Mouse (Mus musculus) midbrain, embryonic 14.5 days (tissue): Measurements from ENCODE around the gene Whrn. TPM values are rescaled to one million over a fixed set of nuclear protein-coding genes. Genes with fewer than 3 reads are reported as not detected.

Experiments
- ATAC-seq: fragments of 200-750 bp; cut with Nextera tagmentation; 2 replicates; pipeline ENCODE4 v1.8.0; 2017; ENCODE audit warnings: moderate number of reproducible peaks, moderate library complexity; ENCODE audit not compliant: low FRiP score, low TSS enrichment
- DNase-seq: peaks from one replicate; pipeline ENCODE4 v3.0.0-alpha.2; 2015
- H3K27ac ChIP-seq: fragments of 300-500 bp; sonication (generic); replicated peaks from 2 replicates; pipeline ENCODE4 v1.5.1; 2014; ENCODE audit warnings: mild to moderate bottlenecking, low read depth, low read length, moderate library complexity
- H3K27me3 ChIP-seq: fragments of 300-500 bp; sonication (generic); 2 replicates; pipeline ENCODE4 v1.6.1; 2014; ENCODE audit warnings: low read length, control low read depth, mixed read lengths; ENCODE audit not compliant: control insufficient read depth, insufficient read depth
- H3K36me3 ChIP-seq: fragments of 300-500 bp; sonication (generic); 2 replicates; pipeline ENCODE4 v1.6.1; 2014; ENCODE audit warnings: low read length, control low read depth; ENCODE audit not compliant: control insufficient read depth, insufficient read depth
- H3K4me1 ChIP-seq: fragments of 300-500 bp; sonication (generic); 2 replicates; pipeline ENCODE4 v1.6.1; 2014; ENCODE audit warnings: mild to moderate bottlenecking, antibody characterized with exemption, low read length, control low read depth; ENCODE audit not compliant: control insufficient read depth, insufficient read depth
- H3K4me2 ChIP-seq: fragments of 300-500 bp; sonication (generic); 2 replicates; pipeline ENCODE4 v1.6.1; 2014; ENCODE audit warnings: mild to moderate bottlenecking, low read length, moderate library complexity
- H3K4me3 ChIP-seq: fragments of 300-500 bp; sonication (generic); replicated peaks from 2 replicates; pipeline ENCODE4 v1.5.1; 2014; ENCODE audit warnings: low read depth, low read length
- H3K9ac ChIP-seq: fragments of 300-500 bp; sonication (generic); replicated peaks from 2 replicates; pipeline ENCODE4 v1.6.1; 2014; ENCODE audit warnings: mild to moderate bottlenecking, low read length, moderate library complexity
- H3K9me3 ChIP-seq: fragments of 300-500 bp; sonication (generic); 2 replicates; pipeline ENCODE4 v1.6.1; 2016; ENCODE audit warnings: low read length, control low read depth, mixed read lengths; ENCODE audit not compliant: control insufficient read depth
- WGBS: fragments of 180-500 bp; shearing (Covaris S2); extraction: QIAGEN DNeasy Blood & Tissue Kit; methylation state at CpG from one replicate; pipeline ENCODE4 v1.1.7; 2014; 5-methylcytosine and 5-hydroxymethylcytosine counted together
- polyA plus RNA-seq: library from polyadenylated mRNA; unstranded; fragments of >200 nt; fragmentation: Nextera tagmentation; extraction: Ambion mirVana; gene quantifications from 2 replicates; pipeline ENCODE4 v1.2.1, GENCODE M21; 2014

The Whrn gene
- polyA plus RNA-seq, 1 experiment from 2014 or later, result 7.8 TPM

DNA sequence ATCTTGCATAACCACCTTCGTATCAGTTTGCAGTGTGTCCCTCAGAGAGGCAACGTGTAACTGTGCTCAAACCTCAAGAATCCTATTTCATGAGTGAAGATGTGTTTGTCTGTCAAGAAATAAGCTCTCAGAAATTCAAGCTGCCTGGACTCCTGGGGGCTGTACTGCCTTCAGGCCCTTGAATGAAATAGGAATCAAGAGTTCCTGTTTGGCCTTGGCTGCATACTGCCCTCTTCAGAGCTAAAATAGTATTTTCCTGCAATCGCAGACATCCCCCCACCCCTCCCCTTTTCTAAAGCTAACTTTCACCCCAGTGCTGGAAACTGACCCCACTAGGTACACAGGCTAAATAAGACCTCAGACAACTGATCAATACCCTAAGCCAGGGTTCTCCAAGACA lies 2.6 kb upstream of the Whrn start:
- DNase-seq (peak; percentile 43), ATAC-seq (no peak)
- Histone ChIP-seq H3K4me1 (peaks cover 21% of the 10 kb centered on the region), H3K4me2 (no peak overlapping the region), H3K27ac (no peak overlapping the region), H3K36me3 (no peaks in the 10 kb centered on the region), H3K9me3 (no peaks in the 10 kb centered on the region), H3K9ac (no peak overlapping the region), H3K4me3 (no peak overlapping the region), H3K27me3 (no peaks in the 10 kb centered on the region)
- 32% methylated on average over 3 of the region's 3 CpGs for WGBS

DNA sequence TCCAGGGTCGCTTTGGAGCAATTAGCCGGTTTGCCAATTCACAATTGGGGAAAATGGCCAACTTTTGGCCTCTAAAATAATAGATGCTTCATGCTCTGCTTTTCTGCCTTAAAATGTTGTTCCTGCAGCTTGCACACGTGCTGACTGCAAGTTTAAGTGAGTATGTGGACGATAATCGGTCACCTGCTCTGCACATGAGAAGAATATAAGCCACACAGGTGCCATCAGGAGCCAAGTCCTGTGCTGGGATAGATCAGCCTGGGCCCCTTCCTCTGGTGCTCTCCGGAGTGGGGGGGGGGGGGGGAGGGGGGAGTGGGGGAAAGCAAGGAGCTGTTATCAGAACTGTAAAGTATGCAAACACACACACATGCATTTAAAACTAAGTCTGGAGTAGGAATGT lies 521 bp upstream of the Whrn start:
- WGBS, result 14% methylated on average over 6 of the region's 6 CpGs
- Histone ChIP-seq H3K27ac (0 out of 2 replicates have a peak overlapping the region, but pooled peaks have one; percentile 9), H3K4me1 (peaks cover 29% of the 10 kb centered on the region), H3K9ac (peak overlapping the region; percentile 64), H3K27me3 (no peaks in the 10 kb centered on the region), H3K4me2 (peak overlapping the region; percentile 88), H3K9me3 (no peaks in the 10 kb centered on the region), H3K36me3 (no peaks in the 10 kb centered on the region), H3K4me3 (peak overlapping the region; percentile 68)
- DNase-seq (no peak), ATAC-seq (no peak)

DNA sequence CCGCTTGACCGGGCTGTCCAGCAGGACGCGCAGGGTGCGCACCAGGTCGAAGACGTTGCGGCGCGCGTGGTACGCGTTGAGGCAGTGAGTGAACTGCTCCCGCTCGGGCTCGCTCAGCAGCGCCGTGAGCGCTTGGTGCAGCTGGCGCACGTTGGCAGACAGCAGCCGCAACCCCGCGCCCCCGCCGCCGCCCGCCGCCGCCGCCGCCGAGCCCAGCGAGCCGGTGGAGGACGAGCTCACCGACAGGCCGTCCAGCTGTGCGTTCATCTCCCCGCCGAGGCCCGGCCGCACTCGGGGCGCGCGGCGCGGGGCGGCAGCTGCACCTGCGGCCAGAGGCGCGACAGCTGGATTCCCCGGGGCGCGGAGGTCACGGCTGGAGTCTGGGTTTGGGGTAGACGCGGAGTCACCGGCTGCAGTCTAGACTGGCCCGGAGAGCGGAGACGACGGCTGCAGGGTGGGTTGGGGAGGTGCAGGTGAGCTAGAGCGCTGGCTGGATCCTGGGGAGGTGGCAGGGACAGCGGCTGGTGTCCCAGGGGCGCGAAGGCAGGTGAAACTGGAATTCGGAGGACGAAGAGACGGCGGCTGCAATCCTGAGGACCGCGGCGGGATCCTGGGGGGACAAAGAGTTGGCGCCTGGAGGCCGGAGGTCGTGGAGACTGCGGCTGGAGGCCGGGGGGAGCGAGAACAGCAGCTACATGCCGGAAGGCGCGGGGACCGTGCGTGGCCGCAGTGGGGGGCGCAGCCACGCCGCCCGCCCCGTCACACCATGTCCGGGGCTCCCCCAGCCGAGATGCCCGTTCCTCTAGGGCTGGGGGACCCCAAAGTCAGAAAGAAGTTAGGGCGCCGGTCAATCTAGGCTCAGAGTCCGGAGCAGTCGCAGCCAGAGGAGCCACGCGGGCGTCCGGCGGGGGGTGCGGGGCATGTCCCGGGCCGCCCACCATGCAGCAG lies 550 bp downstream of the Whrn start:
- Histone ChIP-seq H3K4me3 (peak overlapping the region; percentile 68), H3K36me3 (no peaks in the 10 kb centered on the region), H3K27me3 (no peaks in the 10 kb centered on the region), H3K4me1 (peaks cover 34% of the 10 kb centered on the region), H3K9me3 (no peaks in the 10 kb centered on the region), H3K27ac (0 out of 2 replicates have a peak overlapping the region, but pooled peaks have one; percentile 37), H3K9ac (peak overlapping the region; percentile 64), H3K4me2 (peak overlapping the region; percentile 88)
- peak; percentile 78 for DNase-seq
- ATAC-seq, result peak; percentile 38
- under 1% methylated on average over 105 of the region's 107 CpGs for WGBS

DNA sequence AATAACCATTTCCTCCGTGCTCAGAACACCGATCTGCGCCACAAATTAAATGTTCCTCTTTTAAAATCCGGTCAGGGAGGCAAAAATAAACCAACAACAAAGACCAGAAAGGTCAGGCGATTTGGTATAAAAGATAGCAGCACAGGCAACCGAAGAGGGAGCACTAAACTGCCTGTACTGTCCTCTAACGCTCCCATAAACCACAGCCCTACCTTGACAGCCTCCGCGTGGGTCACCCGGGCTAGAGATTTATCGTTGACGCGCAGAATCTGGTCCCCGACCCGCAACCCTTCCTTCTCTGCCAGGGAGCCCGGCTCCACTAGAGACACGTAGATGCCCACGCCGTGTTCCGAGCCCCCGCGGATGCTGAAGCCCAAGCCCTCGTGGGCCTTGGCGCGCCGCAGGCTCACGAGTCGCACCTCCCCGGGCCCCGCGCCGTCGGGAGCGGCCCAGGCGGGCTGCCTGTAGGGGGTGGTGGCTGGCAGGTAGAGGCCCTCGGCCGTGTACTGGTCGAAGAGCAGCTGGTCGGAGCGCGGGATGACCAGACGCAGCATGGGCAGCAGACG lies 1.3 kb downstream of the Whrn start:
- 3% methylated on average over 43 of the region's 43 CpGs for WGBS
- Histone ChIP-seq H3K27me3 (no peaks in the 10 kb centered on the region), H3K4me3 (peak overlapping the region; percentile 68), H3K4me1 (peaks cover 38% of the 10 kb centered on the region), H3K27ac (no peak overlapping the region), H3K4me2 (peak overlapping the region; percentile 88), H3K36me3 (no peaks in the 10 kb centered on the region), H3K9ac (peak overlapping the region; percentile 64), H3K9me3 (no peaks in the 10 kb centered on the region)
- no peak for ATAC-seq
- DNase-seq, result peak; percentile 44

DNA sequence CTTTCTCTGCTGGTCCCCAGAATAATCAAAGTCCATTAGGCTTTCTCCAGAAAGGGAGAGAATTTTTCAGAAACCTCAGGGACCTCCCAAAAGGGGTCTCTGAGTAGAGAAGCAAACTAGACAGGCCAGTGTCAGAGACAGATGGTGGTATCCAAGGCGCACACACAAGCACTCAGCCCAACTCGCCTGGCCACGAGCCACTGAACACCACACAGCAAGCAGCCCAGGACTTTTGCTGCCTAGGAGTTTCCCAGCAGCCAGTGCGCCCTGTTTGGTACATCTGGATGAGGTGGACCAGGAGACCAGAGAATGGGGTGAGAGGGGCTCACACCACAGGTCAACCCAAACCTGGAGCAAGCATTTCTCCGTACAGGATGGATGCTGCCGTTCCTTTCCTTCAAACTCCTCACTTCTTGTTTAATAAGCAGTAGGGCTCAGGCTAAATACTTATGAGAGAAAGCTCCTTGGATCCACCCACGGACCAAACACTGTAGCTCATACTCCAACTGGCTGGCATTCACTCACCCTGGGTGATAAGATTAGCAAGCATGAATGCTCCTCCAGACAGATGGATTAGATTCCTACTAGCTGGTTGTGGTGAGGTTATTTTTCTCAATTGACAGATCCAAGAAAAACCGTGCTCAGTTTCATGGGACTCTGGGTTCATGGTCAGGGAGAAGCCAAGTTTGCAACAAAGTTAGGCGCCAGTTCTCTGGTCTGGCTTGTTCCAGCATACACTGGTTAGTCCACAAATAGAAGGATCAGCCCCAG lies 2.3 kb downstream of the Whrn start:
- DNase-seq (peak; percentile 62), ATAC-seq (no peak)
- Histone ChIP-seq H3K9ac (no peak overlapping the region), H3K4me1 (peaks cover 38% of the 10 kb centered on the region), H3K4me2 (peak overlapping the region; percentile 88), H3K27me3 (no peaks in the 10 kb centered on the region), H3K9me3 (no peaks in the 10 kb centered on the region), H3K4me3 (peak overlapping the region; percentile 68), H3K36me3 (no peaks in the 10 kb centered on the region), H3K27ac (no peak overlapping the region)
- WGBS, result 24% methylated on average over 9 of the region's 9 CpGs

DNA sequence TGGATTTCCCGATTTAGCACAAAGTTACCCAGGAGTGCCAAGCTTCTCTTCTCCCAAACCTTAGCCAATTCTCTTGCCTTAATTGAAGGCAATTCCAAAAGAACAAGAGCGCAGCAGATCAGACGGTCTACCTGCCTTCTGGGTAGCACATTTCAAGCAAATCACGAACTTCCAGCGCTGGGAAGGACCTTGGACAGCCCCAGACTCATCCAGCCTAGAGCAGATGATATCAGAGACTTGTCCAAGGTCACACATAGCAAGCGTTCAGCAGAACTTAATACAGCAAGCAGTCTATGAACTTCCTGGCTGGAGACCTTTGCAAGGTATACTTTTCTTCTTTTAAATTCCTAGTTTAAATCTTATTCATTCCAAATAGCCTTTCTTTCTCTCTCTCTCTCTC lies 4.3 kb downstream of the Whrn start:
- Histone ChIP-seq H3K36me3 (no peaks in the 10 kb centered on the region), H3K4me1 (peaks cover 42% of the 10 kb centered on the region), H3K27me3 (no peaks in the 10 kb centered on the region), H3K9ac (no peak overlapping the region), H3K27ac (no peak overlapping the region), H3K4me2 (peak overlapping the region; percentile 27), H3K9me3 (no peaks in the 10 kb centered on the region), H3K4me3 (no peak overlapping the region)
- ATAC-seq (no peak), DNase-seq (no peak)
- 66% methylated on average over 6 of the region's 6 CpGs for WGBS

DNA sequence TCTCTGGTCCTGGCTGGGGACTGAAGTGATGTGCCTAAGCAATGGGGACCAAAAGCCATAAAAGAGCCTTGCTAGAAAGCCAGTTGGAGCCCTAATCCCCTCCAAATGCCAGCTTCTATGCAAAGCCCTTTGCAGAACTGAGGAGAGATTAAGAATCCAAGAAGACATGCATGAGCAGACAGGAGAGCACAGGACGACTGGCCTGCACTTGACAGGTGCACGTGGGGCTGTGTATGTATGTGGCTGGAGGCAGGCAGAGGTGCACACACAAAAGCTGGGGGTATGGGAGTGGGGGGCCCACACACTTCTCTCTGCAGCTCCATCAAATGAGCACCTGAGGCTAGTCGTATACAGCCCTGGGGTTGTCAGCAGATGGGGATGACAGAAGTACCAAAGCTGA lies 5.6 kb downstream of the Whrn start:
- Histone ChIP-seq H3K9ac (no peak overlapping the region), H3K4me1 (peaks cover 35% of the 10 kb centered on the region), H3K4me3 (no peak overlapping the region), H3K9me3 (no peaks in the 10 kb centered on the region), H3K36me3 (no peaks in the 10 kb centered on the region), H3K4me2 (0 out of 2 replicates have a peak overlapping the region, but pooled peaks have one; percentile 22), H3K27me3 (no peaks in the 10 kb centered on the region), H3K27ac (peak overlapping the region; percentile 61)
- ATAC-seq, result 0 out of 2 replicates have a peak, but pooled peaks have one; percentile 49
- peak; percentile 61 for DNase-seq
- WGBS, result 6% methylated on average over 3 of the region's 3 CpGs

DNA sequence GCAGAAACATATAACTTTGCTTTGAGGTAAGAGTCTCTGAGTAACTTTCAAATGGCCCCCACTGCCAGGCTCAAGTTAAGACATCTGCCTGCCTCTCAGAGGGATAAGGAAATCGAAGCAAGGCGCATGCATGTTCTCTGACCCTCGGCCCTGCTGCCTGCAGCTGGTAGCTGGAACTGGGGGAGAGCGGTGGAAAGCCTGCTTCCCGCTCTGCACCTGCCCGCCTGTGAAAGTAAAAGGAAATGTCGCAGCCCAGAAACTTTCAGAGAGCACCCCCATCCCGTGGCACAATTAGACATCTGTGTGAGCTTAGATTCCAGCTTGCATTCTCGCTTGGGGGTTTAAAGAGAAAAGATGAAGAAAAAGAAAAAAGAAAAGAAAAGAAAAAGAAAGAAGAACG lies 6.1 kb downstream of the Whrn start:
- Histone ChIP-seq H3K4me3 (no peak overlapping the region), H3K27me3 (no peaks in the 10 kb centered on the region), H3K36me3 (no peaks in the 10 kb centered on the region), H3K9me3 (no peaks in the 10 kb centered on the region), H3K27ac (peak overlapping the region; percentile 43; the same call in 1 of the 2 replicates), H3K4me2 (no peak overlapping the region), H3K4me1 (peaks cover 32% of the 10 kb centered on the region), H3K9ac (no peak overlapping the region)
- ATAC-seq (no peak), DNase-seq (no peak)
- WGBS, result 23% methylated on average over 10 of the region's 10 CpGs
